Mouse (Mus musculus): ENCODE results near the gene Zbed6. TPM values are rescaled to one million over a fixed set of nuclear protein-coding genes. Genes with fewer than 3 reads are reported as not detected.

Gene Zbed6
- polyA plus RNA-seq, 1 experiment from 2014 or later: not detected

DNA sequence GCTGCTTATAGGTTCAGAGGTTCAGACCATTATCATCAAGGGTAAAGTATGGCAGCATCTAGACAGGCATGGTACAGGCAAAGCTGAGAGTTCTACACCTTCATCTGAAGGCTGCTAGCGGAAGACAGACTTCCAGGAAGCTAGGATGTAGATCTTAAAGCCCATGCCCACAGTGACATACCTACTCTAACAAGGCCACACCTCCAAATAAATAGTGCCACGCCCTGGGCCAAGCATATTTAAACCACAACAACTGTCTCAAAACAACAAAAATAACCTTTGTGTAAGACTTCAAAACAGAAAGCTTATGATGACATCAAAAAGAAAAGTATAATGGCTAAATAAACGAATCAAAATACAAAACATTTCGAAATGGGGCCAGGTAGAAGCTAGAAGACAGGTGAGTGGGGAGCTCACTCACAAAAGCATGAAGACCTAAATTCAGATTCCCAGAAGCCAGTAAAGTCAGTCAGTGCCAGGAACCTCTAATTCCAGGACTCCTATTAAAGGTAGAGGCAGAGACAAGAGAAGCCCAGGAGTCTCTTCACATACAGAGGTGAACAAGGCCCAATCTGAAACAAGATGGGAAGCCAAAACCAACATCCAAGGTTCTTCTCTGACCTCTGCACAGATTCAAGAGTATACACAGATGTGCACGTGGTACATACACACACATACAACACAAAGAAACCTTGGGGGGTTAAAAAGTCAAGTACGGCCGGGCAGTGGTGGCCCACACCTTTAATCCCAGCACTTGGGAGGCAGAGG, 10.2 kb downstream of the Zbed6 start:
- ATAC-seq (ENCODE audit: low read depth): no peak
- H3K36me3 ChIP-seq (ENCODE audit: control insufficient read depth, insufficient read depth, low read length): peaks cover 14% of the 10 kb centered on the region
- 89% methylated on average over 7 of the region's 7 CpGs for WGBS
- no peak overlapping the region for H3K27ac ChIP-seq (ENCODE audit: low read length)
- no peaks in the 10 kb centered on the region for H3K4me1 ChIP-seq (replicated peaks; ENCODE audit: control insufficient read depth, insufficient read depth, low read length)
- H3K9ac ChIP-seq (ENCODE audit: low read length): no peak overlapping the region
- H3K4me2 ChIP-seq (ENCODE audit: low read depth, low read length): no peak overlapping the region
- no peaks in the 10 kb centered on the region for H3K27me3 ChIP-seq (ENCODE audit: control insufficient read depth, insufficient read depth, low read depth, low read length)
- H3K9me3 ChIP-seq (ENCODE audit: control insufficient read depth, low read length): no peaks in the 10 kb centered on the region
- no peak overlapping the region for H3K4me3 ChIP-seq (ENCODE audit: low read length)

DNA sequence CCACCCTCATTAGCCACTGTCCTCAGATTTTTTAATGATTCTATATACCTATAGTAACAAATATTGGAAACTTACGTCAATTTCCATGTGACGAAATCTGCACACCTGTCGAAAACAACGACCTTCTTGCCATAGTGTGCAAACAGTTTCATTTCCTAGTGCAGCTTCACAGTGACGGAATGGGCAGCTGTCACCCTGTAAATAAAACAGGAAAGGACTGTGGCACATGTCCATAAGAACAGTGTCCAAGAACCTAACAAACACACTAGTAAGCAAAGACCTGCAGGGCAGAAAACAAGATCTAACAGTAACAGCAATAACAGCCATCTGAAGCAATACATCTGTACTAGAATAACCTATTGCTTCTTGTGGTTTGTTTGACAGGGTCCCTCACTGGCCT, 15.0 kb downstream of the Zbed6 start:
- Histone ChIP-seq H3K36me3 (ENCODE audit: control insufficient read depth, insufficient read depth, low read length) (peaks cover 42% of the 10 kb centered on the region), H3K9me3 (ENCODE audit: control insufficient read depth, low read length) (no peaks in the 10 kb centered on the region)
- ATAC-seq (ENCODE audit: low read depth): no peak

DNA sequence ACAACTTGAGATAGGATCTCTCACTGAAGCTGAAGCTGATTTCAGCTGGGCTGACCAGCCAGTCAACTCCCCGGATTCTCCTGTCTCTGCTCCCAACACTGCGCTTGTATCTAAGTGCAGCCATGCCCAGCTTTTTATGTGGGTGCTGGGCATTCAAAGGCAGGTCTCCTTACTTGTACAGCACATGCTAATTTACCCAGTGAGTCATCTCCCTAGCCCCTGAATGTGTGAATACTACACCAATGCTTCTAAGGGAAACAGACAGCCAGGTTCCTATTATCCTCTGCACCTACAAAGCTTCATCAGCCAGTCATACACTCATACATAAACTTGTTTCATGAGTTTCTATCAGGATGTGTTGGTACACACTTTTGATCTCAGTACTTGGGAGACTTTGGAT, 19.5 kb downstream of the Zbed6 start:
- H3K4me3 ChIP-seq (ENCODE audit: low read length): no peak overlapping the region
- H3K4me2 ChIP-seq (ENCODE audit: low read depth, low read length): no peak overlapping the region
- no peak for ATAC-seq (ENCODE audit: low read depth)
- no peaks in the 10 kb centered on the region for H3K9me3 ChIP-seq (ENCODE audit: control insufficient read depth, low read length)
- H3K9ac ChIP-seq (ENCODE audit: low read length): no peak overlapping the region
- H3K27ac ChIP-seq (ENCODE audit: low read length): no peak overlapping the region
- H3K4me1 ChIP-seq (replicated peaks; ENCODE audit: control insufficient read depth, insufficient read depth, low read length): peaks cover 2% of the 10 kb centered on the region; the same call in 1 of the 2 replicates
- 93% methylated on average over 2 of the region's 2 CpGs for WGBS
- H3K36me3 ChIP-seq (ENCODE audit: control insufficient read depth, insufficient read depth, low read length): peaks cover 66% of the 10 kb centered on the region
- H3K27me3 ChIP-seq (ENCODE audit: control insufficient read depth, insufficient read depth, low read depth, low read length): no peaks in the 10 kb centered on the region

More for the DNA sequence above, 15.0 kb downstream of the Zbed6 start:
- Histone ChIP-seq H3K4me2 (ENCODE audit: low read depth, low read length) (no peak overlapping the region), H3K27me3 (ENCODE audit: control insufficient read depth, insufficient read depth, low read depth, low read length) (no peaks in the 10 kb centered on the region), H3K9ac (ENCODE audit: low read length) (no peak overlapping the region), H3K27ac (ENCODE audit: low read length) (no peak overlapping the region), H3K4me3 (ENCODE audit: low read length) (no peak overlapping the region), H3K4me1 (replicated peaks; ENCODE audit: control insufficient read depth, insufficient read depth, low read length) (no peaks in the 10 kb centered on the region)
- 90% methylated on average over 5 of the region's 5 CpGs for WGBS

DNA sequence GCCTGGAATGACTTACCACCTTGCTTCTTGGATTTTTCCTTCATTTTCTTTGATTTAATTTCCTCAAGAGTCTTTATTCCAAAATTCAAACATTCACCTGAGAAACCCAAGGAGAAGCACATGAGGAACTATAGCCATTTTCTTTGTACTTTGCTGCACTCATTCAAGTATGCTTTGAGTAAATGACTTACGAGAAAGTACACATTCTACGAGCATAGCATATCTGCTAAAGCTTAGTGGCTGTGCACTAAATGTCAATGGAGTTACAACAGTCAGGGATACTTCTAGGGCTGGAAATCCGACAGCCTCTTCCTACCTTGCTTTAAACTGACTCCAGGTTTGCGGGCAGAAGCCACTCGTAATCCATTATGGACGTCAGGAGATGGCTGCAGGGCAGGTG, 22.2 kb downstream of the Zbed6 start:
- Histone ChIP-seq H3K4me1 (replicated peaks; ENCODE audit: control insufficient read depth, insufficient read depth, low read length) (peaks cover 2% of the 10 kb centered on the region; the same call in 1 of the 2 replicates), H3K27ac (ENCODE audit: low read length) (0 out of 2 replicates have a peak overlapping the region, but pooled peaks have one; percentile 36), H3K4me2 (ENCODE audit: low read depth, low read length) (no peak overlapping the region), H3K9me3 (ENCODE audit: control insufficient read depth, low read length) (no peaks in the 10 kb centered on the region), H3K9ac (ENCODE audit: low read length) (no peak overlapping the region), H3K27me3 (ENCODE audit: control insufficient read depth, insufficient read depth, low read depth, low read length) (no peaks in the 10 kb centered on the region), H3K36me3 (ENCODE audit: control insufficient read depth, insufficient read depth, low read length) (peaks cover 62% of the 10 kb centered on the region), H3K4me3 (ENCODE audit: low read length) (no peak overlapping the region)
- 63% methylated on average over 6 of the region's 6 CpGs for WGBS
- peak; percentile 36; the same call in 1 of the 2 replicates for ATAC-seq (ENCODE audit: low read depth)

DNA sequence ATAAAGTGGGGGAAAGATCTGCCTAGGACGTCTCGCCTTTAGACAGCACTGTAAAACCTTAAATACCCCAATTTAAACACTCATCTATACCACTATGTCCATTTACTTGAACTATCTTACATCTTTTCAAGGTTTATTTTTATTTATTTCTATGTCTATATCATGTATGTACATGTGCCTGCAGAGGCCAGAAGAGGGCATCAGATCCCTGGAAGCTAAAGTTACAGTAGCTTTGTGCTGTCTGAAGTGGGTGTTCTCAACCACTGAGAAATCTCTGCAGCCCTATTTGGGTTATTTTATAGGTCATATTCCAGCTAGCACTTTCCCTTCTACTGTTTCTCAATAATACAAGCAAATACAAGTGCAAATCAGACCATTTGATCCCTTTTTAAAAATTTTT, 28.5 kb downstream of the Zbed6 start:
- peaks cover 66% of the 10 kb centered on the region for H3K36me3 ChIP-seq (ENCODE audit: control insufficient read depth, insufficient read depth, low read length)
- no peak for ATAC-seq (ENCODE audit: low read depth)
- no peak overlapping the region for H3K9ac ChIP-seq (ENCODE audit: low read length)
- no peaks in the 10 kb centered on the region for H3K27me3 ChIP-seq (ENCODE audit: control insufficient read depth, insufficient read depth, low read depth, low read length)
- no peak overlapping the region for H3K4me3 ChIP-seq (ENCODE audit: low read length)
- no peak overlapping the region for H3K4me2 ChIP-seq (ENCODE audit: low read depth, low read length)
- H3K9me3 ChIP-seq (ENCODE audit: control insufficient read depth, low read length): no peaks in the 10 kb centered on the region
- WGBS: 88% methylated on average over 2 of the region's 2 CpGs
- H3K27ac ChIP-seq (ENCODE audit: low read length): no peak overlapping the region
- peaks cover 1% of the 10 kb centered on the region; the same call in 1 of the 2 replicates for H3K4me1 ChIP-seq (replicated peaks; ENCODE audit: control insufficient read depth, insufficient read depth, low read length)

DNA sequence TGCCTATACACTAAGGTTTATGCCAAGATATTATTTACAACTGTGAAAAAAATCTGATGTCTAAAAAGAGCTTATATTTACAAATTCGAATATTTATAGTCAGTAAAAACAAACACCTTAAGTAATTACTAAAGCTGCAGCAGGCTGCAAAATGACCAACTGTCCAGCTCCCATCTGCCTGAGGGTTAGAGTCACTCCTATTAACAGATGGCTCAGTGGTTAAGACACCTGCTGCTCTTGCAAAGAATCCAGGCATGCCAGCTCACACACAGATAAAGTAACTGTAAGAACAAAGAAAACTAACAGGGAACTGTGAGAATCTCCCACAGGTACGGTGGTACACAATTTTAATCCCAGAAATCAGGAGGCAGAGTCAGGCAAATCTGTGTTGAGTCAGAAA, 35.6 kb downstream of the Zbed6 start:
- 77% methylated on average over 2 of the region's 2 CpGs for WGBS
- no peak overlapping the region for H3K9ac ChIP-seq (ENCODE audit: low read length)
- H3K9me3 ChIP-seq (ENCODE audit: control insufficient read depth, low read length): no peaks in the 10 kb centered on the region
- H3K4me1 ChIP-seq (replicated peaks; ENCODE audit: control insufficient read depth, insufficient read depth, low read length): no peaks in the 10 kb centered on the region; the same call in 1 of the 2 replicates
- H3K4me2 ChIP-seq (ENCODE audit: low read depth, low read length): no peak overlapping the region
- H3K27ac ChIP-seq (ENCODE audit: low read length): no peak overlapping the region
- H3K4me3 ChIP-seq (ENCODE audit: low read length): no peak overlapping the region
- no peaks in the 10 kb centered on the region for H3K27me3 ChIP-seq (ENCODE audit: control insufficient read depth, insufficient read depth, low read depth, low read length)
- no peak for ATAC-seq (ENCODE audit: low read depth)
- peaks cover 53% of the 10 kb centered on the region for H3K36me3 ChIP-seq (ENCODE audit: control insufficient read depth, insufficient read depth, low read length)

DNA sequence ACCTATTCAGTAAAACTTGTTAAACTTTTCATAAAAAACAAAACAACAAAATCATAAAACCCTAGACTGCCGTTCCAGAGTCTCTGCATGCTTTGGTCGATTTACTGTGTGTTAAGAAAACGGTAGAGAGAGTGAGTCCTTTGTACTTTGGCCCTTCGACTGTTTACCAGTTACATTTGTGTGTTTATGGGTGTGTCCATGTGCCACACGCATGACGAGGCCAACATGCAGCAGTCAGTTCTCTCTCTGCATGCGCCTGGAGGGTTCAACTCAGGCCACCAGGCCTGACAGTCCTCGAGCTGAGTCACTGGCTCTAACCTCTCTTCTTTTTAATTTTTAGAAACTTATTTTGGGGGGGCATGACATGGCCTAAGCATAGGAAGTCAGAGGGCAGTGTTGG, 42.4 kb downstream of the Zbed6 start:
- Histone ChIP-seq H3K9ac (ENCODE audit: low read length) (no peak overlapping the region), H3K9me3 (ENCODE audit: control insufficient read depth, low read length) (no peaks in the 10 kb centered on the region), H3K36me3 (ENCODE audit: control insufficient read depth, insufficient read depth, low read length) (peaks cover 31% of the 10 kb centered on the region), H3K4me1 (replicated peaks; ENCODE audit: control insufficient read depth, insufficient read depth, low read length) (no peaks in the 10 kb centered on the region), H3K4me2 (ENCODE audit: low read depth, low read length) (no peak overlapping the region), H3K27ac (ENCODE audit: low read length) (no peak overlapping the region), H3K27me3 (ENCODE audit: control insufficient read depth, insufficient read depth, low read depth, low read length) (no peaks in the 10 kb centered on the region), H3K4me3 (ENCODE audit: low read length) (no peak overlapping the region)
- no peak for ATAC-seq (ENCODE audit: low read depth)
- 68% methylated on average over 8 of the region's 8 CpGs for WGBS

DNA sequence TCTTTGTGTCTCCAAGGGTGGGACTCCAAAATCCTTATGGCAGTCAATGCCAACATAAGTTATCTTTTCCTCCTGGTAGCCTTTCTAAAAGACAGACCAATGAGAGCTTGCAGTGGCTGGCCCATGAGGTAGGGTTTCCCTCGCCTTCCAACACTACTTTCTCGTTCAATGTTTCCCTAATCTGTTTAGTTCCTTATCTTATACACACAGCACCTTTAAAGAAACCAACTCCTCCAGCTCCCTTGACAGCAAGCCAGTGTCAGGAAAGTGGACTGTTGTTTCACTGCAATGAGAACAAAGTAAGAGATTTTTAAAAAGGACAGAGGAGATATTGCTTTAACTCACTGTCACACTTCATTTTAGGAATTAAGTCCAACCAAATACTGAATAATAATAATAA, 42.8 kb downstream of the Zbed6 start:
- no peaks in the 10 kb centered on the region for H3K4me1 ChIP-seq (replicated peaks; ENCODE audit: control insufficient read depth, insufficient read depth, low read length)
- H3K4me3 ChIP-seq (ENCODE audit: low read length): no peak overlapping the region
- no peak overlapping the region for H3K27ac ChIP-seq (ENCODE audit: low read length)
- H3K36me3 ChIP-seq (ENCODE audit: control insufficient read depth, insufficient read depth, low read length): peaks cover 28% of the 10 kb centered on the region
- no peak overlapping the region for H3K9ac ChIP-seq (ENCODE audit: low read length)
- no peaks in the 10 kb centered on the region for H3K9me3 ChIP-seq (ENCODE audit: control insufficient read depth, low read length)
- ATAC-seq (ENCODE audit: low read depth): no peak
- no peaks in the 10 kb centered on the region for H3K27me3 ChIP-seq (ENCODE audit: control insufficient read depth, insufficient read depth, low read depth, low read length)
- H3K4me2 ChIP-seq (ENCODE audit: low read depth, low read length): no peak overlapping the region
- 24% methylated on average over 2 of the region's 2 CpGs for WGBS

DNA sequence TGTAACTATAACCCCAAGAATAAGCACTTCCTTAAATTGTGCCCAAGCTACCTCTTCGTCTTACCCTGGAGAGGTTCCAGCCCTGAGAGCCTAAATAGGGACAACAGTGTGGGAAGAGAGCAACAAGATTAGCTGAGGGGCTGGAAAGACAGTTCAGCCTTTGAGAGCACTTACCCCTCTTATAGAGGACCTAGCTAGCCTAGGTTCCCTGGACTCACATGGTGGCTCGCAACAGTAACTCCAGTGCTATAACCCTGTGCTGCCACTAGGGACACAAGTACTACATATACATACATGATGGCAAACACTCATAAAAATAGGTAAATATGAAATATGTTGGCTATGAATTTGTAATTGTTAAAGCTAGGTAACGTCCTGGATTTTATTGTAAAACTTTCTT, 46.9 kb downstream of the Zbed6 start:
- no peak overlapping the region for H3K9ac ChIP-seq (ENCODE audit: low read length)
- H3K27ac ChIP-seq (ENCODE audit: low read length): no peak overlapping the region
- H3K4me2 ChIP-seq (ENCODE audit: low read depth, low read length): no peak overlapping the region
- H3K9me3 ChIP-seq (ENCODE audit: control insufficient read depth, low read length): no peaks in the 10 kb centered on the region
- 75% methylated on average over 3 of the region's 3 CpGs for WGBS
- peaks cover 8% of the 10 kb centered on the region; the same call in 1 of the 2 replicates for H3K36me3 ChIP-seq (ENCODE audit: control insufficient read depth, insufficient read depth, low read length)
- 0 out of 2 replicates have a peak, but pooled peaks cover 2% of the 10 kb centered on the region for H3K4me1 ChIP-seq (replicated peaks; ENCODE audit: control insufficient read depth, insufficient read depth, low read length)
- ATAC-seq (ENCODE audit: low read depth): no peak
- no peaks in the 10 kb centered on the region for H3K27me3 ChIP-seq (ENCODE audit: control insufficient read depth, insufficient read depth, low read depth, low read length)
- H3K4me3 ChIP-seq (ENCODE audit: low read length): no peak overlapping the region
